Mouse (Mus musculus): ENCODE data around the gene Ppm1j.
A peak's percentile ranks its signal among the peaks of the same experiment; 100 is the strongest.
"Not testable (repeated sequence)": the region's sequence is repeated elsewhere in the genome, so short reads cannot be mapped to it uniquely, and the experiment has no call there.

The Ppm1j gene

DNA sequence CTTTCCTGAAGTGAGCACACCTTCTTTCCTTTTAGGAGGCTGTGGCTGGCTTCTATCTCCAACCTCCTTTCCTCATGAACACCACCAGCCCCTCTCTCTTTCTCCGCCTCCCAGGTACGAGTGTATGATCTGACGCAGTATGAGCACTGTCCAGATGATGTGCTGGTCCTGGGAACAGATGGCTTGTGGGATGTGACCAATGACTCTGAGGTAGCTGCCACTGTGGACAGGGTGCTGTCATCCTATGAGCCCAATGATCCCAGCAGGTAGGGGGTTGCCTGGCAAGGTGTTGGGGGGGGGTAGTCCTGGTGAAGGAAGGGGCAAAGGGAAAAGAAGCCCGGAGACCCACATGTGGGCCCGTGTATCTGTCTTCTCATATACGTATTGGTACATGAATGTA lies 4.4 kb downstream of the Ppm1j start:
- DNase-seq (ENCODE audit: low read depth), result no peak

- DNase-seq (ENCODE audit: low read depth), result no peak
Observed at GRCm38 (mm10) chr3:104788075-104788474, 7.2 kb downstream of the Ppm1j start, which contains the start of gene Rhoc. TSS of gene Rhoc (plus strand) at chr3:104788375.

DNA sequence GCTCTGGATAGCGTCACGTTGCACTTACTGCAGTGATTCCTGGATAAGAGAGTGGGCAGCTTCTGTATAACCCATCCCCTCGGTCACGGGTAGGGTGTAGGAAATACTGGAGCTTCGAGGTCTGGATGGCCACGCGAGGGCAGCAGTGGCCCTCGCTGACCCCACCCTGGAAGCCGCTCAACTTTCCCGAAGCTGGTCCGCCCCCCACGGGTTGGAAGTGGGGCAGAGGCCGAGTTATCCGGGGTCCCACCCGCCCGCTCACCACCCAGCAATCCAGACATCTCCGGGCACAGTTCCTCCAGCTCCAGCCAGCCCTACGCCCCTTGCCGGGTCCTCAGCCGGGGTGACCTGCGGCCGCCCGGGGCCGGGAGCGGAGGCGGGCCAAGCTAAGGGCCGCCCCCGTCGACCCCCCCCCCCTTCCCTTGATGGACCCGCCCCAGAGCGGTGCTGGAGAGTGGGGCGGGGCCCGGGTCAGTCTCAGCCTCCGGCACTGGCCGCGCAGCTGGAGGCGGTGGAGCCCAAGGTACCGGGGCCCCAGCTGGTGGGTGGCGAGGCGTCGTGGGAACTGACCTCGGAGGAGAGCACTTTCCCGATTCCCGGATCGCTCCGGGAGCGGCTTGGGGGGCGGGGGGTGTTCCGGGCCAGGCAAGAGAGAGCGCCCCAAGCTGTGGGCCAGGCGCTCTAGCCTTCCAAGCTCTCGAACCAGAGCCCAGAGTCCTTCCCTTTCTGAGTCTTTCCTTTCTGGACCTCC lies 7.9 kb downstream of the Ppm1j start:
- peak; percentile 92 for DNase-seq (ENCODE audit: low read depth)

- no peak for DNase-seq (ENCODE audit: low read depth)
Observed at GRCm38 (mm10) chr3:104789312-104789605, 8.4 kb downstream of the Ppm1j start.

- peak; percentile 59 for DNase-seq (ENCODE audit: low read depth)
Observed at GRCm38 (mm10) chr3:104789822-104790221, 9.0 kb downstream of the Ppm1j start.

DNA sequence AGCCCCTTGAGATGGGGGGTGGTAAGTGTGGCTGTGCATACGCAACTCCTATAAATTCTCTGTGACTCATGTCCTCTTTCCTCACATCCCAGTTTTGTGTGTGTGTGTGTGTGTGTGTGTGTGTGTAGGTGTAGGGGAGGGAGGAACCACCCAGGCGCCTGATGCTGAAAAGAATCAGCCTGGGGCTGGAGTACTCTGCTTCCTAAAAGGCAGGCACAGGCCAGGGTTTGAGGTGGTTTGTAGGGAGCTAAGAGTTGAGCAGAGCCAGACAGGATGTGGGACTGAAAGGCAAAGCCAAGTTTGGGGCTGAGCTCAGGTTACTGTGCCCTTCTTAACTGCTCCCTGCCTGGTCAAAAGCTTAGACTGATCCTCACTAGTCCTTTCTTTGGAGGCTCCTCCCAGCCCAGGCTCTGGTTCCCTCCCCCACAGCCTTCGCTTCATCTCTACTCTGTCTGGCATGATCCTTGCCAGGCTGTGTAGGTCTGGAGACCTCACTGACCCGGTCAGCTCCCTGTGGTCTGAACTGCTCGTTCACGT lies 9.6 kb downstream of the Ppm1j start:
- peak; percentile 81 for DNase-seq (ENCODE audit: low read depth)

DNA sequence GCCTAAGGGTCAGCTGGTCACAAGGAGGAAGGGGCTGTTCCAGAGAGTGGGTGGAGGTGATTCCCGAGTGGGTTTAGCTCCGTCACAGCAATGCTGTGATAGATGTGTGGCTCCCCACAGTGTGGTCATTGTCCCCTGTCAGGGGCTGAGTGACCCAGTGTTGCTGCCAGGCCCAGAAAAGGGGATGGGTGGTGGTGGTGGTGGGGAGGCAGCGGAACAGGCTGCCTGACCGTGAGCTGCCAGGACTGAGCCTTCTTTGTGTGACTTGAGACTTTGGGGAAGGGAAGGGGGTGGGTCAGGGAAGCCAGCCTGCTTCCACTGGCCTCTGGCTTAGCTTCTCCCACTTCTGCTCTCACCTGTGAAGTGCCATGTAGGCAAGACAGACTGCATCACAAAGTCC lies 10.2 kb downstream of the Ppm1j start:
- DNase-seq (ENCODE audit: low read depth), result no peak

DNA sequence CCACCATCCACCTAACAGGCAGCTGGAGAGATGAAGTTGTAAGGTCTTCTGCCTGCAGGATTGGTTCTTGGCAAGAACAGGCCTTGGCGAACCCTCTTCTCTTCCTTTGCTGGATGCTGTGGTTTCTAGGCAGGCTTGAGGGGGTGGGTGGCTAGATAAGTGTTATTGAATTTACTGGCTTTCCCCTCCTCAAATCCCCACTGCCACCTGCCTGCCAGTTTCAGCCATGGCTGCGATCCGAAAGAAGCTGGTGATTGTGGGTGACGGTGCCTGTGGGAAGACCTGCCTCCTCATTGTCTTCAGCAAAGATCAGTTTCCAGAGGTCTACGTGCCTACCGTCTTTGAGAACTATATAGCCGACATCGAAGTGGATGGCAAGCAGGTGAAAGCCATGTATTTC lies 10.8 kb downstream of the Ppm1j start:
- DNase-seq (ENCODE audit: low read depth), result no peak

- DNase-seq (ENCODE audit: low read depth), result no peak
Observed at GRCm38 (mm10) chr3:104792360-104793270, 11.8 kb downstream of the Ppm1j start.

DNA sequence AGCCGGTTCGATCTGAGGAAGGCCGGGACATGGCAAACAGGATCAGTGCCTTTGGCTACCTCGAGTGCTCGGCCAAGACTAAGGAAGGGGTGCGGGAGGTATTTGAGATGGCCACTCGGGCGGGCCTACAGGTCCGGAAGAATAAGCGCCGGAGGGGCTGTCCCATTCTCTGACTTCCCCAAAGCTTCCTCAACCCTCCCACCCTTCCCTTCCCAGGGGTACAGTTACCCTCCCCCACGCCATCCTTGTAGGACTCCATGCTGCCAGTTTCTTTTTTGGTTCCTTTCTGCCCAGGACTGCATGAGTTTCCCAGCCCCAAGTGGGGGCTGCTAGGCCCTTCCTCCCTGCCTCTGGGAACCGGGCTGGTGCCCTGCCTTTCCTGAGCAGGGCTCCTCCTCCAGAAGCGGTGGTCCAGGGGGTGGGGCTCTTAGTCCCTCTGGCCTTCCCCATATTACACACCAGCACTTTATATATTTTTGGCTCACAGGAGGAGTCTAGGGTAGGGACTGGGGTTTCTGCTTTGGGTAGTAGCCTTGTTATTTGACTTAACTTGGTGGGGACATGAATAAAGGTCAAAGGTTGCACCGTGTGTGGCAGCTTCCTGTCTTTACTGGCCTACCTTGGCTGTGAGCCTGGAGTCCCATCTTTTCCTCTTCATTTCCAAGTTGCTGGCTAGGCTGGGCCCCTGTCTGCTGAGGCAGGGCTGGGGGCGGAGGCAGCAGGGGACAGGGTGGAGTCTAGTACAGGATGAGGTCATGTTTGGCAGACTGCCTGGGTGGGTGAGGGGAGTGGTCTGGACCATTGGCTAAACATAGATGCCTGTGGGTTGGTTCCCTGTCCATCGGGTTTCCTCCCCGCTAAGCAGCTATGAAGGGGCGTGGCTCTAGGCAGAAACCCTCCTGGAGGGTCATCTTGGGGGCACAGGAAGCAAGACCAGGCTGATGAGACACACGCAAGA lies 13.3 kb downstream of the Ppm1j start:
- peak; percentile 87 for DNase-seq (ENCODE audit: low read depth)

GRCm38 (mm10) chr3:104794953-104795470 lies 14.2 kb downstream of the Ppm1j start:
- no peak for DNase-seq (ENCODE audit: low read depth)

- no peak for DNase-seq (ENCODE audit: low read depth)
Observed at GRCm38 (mm10) chr3:104795661-104796340, 14.9 kb downstream of the Ppm1j start.

GRCm38 (mm10) chr3:104796430-104797082 lies 15.7 kb downstream of the Ppm1j start:
- no peak for DNase-seq (ENCODE audit: low read depth)

- DNase-seq (ENCODE audit: low read depth), result no peak
Observed at GRCm38 (mm10) chr3:104800681-104801080, 19.8 kb downstream of the Ppm1j start.

DNA sequence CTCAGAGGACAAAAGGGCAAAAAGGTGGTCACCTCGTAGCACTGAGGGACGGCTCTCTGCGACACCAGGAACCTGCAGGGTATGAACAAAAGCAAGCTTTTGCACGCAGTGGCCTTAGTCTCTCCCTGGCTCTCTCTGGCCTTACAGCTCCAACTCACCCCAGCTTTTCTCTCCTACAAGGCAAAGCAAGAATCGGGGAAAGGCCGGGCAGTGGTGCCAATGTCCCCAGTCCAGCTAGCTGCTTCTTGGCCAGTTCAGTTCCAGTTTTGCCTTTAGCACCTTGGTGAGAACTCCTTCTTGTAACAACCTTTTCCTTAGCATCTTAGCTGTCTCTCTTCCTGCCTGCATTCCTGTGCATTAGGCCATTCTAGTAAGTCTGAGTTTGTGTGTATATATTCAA lies 20.6 kb downstream of the Ppm1j start:
- no peak for DNase-seq (ENCODE audit: low read depth)

- no peak for DNase-seq (ENCODE audit: low read depth)
Observed at GRCm38 (mm10) chr3:104804312-104804711, 23.5 kb downstream of the Ppm1j start.

- no peak for DNase-seq (ENCODE audit: low read depth)
Observed at GRCm38 (mm10) chr3:104805539-104805938, 24.7 kb downstream of the Ppm1j start.

DNA sequence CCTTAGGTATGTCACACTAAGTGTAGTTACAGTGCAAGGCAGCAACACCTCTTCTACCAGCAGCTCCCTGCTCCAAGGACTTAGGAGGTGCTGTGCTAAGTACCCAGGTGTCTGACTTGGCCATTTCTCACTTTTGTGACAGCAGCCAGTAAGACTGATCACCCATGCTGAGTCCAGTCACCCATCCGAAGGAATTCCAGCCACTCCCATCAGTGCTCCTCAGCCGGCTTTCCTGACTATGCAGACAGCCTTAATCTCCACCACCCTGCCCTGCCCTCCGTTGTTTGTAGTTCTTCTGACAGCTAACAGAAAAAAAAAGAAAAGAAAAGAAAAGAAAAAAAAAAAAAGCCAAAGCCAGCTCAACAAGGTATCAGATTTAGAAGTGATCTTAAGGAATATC lies 30.9 kb downstream of the Ppm1j start:
- no peak for DNase-seq (ENCODE audit: low read depth)

DNA sequence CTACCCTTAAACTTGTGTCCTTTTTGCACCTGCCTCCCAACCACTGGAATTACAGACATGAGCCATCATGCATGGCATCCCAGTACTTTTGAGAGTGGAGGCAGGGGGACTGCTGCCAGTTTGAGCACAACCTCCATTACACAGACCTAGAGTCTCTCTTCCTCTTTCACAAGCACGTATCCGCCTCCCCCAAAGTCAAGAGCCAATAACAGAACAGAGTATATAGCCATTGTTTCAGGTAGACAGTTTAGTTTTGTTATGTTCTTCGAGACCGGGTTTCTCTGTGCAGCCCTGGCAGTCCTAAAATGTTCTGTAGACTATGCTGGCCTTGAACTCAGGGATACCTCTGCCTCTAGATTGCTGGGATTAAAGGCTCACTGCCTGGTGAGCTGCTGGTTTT lies 31.4 kb downstream of the Ppm1j start:
- no peak for DNase-seq (ENCODE audit: low read depth)

DNA sequence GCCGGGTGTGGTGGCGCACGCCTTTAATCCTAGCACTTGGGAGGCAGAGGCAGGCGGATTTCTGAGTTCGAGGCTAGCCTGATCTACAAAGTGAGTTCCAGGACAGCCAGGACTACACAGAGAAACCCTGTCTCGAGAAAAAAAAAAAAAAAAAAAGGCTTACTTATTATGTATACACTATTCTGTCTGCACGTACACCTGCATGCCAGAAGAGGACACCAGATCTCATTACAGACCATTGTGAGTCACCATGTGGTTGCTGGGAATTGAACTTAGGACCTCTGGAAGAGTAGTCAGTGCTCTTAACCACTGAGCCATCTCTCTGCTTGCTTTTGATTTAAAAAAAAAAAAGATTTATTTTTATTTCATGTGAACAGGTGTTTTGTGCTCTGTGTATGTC lies 32.4 kb downstream of the Ppm1j start:
- DNase-seq (ENCODE audit: low read depth), result not testable (repeated sequence)

DNA sequence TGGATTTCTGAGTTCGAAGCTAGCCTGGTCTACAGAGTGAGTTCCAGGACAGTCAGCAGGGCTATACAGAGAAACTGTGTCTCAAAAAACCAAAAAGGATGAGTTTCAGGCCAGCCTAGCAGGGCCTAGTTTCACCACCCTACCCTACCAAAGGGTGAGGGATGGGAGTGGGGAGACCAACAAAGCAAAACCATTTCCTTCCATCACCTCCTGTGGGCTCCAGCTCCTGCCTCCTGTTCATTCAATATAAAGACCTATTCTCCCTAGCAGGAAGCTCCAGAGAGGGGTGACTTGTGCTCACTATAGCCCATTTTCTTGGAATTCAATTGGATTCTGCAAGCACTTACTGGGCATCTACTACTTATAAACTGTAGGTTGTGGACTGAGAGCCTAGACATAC lies 33.9 kb downstream of the Ppm1j start:
- DNase-seq (ENCODE audit: low read depth), result no peak
